Mouse (Mus musculus) midbrain, embryonic 11.5 days (tissue): ENCODE measurements around the gene Epha3. TPM values are rescaled to one million over a fixed set of nuclear protein-coding genes. Genes with fewer than 3 reads are reported as not detected.

Source experiments
- ATAC-seq: fragments of 200-750 bp; cut with Nextera tagmentation; 2 replicates; pipeline ENCODE4 v1.8.0; 2017; ENCODE audit warnings: moderate TSS enrichment, moderate library complexity; ENCODE audit not compliant: low FRiP score
- DNase-seq: peaks from one replicate; pipeline ENCODE4 v3.0.0; 2015; ENCODE audit warnings: low spot score; ENCODE audit errors: missing footprints
- H3K27ac ChIP-seq: fragments of 300-500 bp; sonication (generic); 2 replicates; pipeline ENCODE4 v1.5.1; 2014; ENCODE audit warnings: low read depth, low read length
- H3K27me3 ChIP-seq: fragments of 300-500 bp; sonication (generic); 2 replicates; pipeline ENCODE4 v1.6.1; 2014; ENCODE audit warnings: mild to moderate bottlenecking, low read length, moderate library complexity, mixed read lengths; ENCODE audit not compliant: control insufficient read depth, insufficient read depth
- H3K36me3 ChIP-seq: fragments of 300-500 bp; sonication (generic); 2 replicates; pipeline ENCODE4 v1.6.1; 2014; ENCODE audit warnings: mild to moderate bottlenecking, low read length, moderate library complexity, mixed read lengths; ENCODE audit not compliant: control insufficient read depth, insufficient read depth
- H3K4me1 ChIP-seq: fragments of 300-500 bp; sonication (generic); 2 replicates; pipeline ENCODE4 v1.6.1; 2014; ENCODE audit warnings: low read length; ENCODE audit not compliant: control insufficient read depth, insufficient read depth
- H3K4me2 ChIP-seq: fragments of 300-500 bp; sonication (generic); 2 replicates; pipeline ENCODE4 v1.6.1; 2014; ENCODE audit warnings: mild to moderate bottlenecking, moderate library complexity
- H3K4me3 ChIP-seq: fragments of 300-500 bp; sonication (generic); 2 replicates; pipeline ENCODE4 v1.5.1; 2014; ENCODE audit warnings: low read depth, low read length
- H3K9ac ChIP-seq: fragments of 300-500 bp; sonication (generic); 2 replicates; pipeline ENCODE4 v1.6.1; 2014; ENCODE audit warnings: low read length
- H3K9me3 ChIP-seq: fragments of 300-500 bp; sonication (generic); 2 replicates; pipeline ENCODE4 v1.6.1; 2016; ENCODE audit warnings: low read length; ENCODE audit not compliant: control insufficient read depth
- WGBS: fragments of 180-500 bp; shearing (Covaris S2); extraction: QIAGEN DNeasy Blood & Tissue Kit; methylation state at CpG from one replicate; pipeline ENCODE4 v1.1.7; 2014; 5-methylcytosine and 5-hydroxymethylcytosine counted together
- polyA plus RNA-seq: library from polyadenylated mRNA; unstranded; fragments of >200 nt; fragmentation: Nextera tagmentation; extraction: Ambion mirVana; gene quantifications from 2 replicates; pipeline ENCODE4 v1.2.1, GENCODE M21; 2014

The Epha3 gene
- polyA plus RNA-seq, 1 experiment from 2014 or later, result 35.0 TPM

GRCm38 (mm10) chr16:63801436-63801835, 62.5 kb downstream of the Epha3 start:
- Histone ChIP-seq H3K27ac (no peak overlapping the region), H3K9ac (no peak overlapping the region), H3K9me3 (no peaks in the 10 kb centered on the region), H3K27me3 (no peaks in the 10 kb centered on the region), H3K4me1 (peaks cover 3% of the 10 kb centered on the region; the same call in 1 of the 2 replicates), H3K4me3 (no peak overlapping the region), H3K4me2 (no peak overlapping the region), H3K36me3 (no peaks in the 10 kb centered on the region)
- ATAC-seq, result no peak
- DNase-seq, result peak; percentile 61
- 75% methylated on average over 3 of the region's 3 CpGs for WGBS

- H3K4me2 ChIP-seq, result no peak overlapping the region
- ATAC-seq (no peak), DNase-seq (peak; percentile 65)
- H3K4me3 ChIP-seq, result no peak overlapping the region
- no peaks in the 10 kb centered on the region for H3K27me3 ChIP-seq
- H3K4me1 ChIP-seq, result no peaks in the 10 kb centered on the region
- H3K9ac ChIP-seq, result no peak overlapping the region
- H3K27ac ChIP-seq, result no peak overlapping the region
- H3K9me3 ChIP-seq, result no peaks in the 10 kb centered on the region
- WGBS, result 76% methylated on average over 2 of the region's 2 CpGs
- H3K36me3 ChIP-seq, result no peaks in the 10 kb centered on the region
Measured at GRCm38 (mm10) chr16:63798341-63798740, 65.6 kb downstream of the Epha3 start.

- peak; percentile 66 for DNase-seq
- 93% methylated on average over 5 of the region's 5 CpGs for WGBS
Measured at GRCm38 (mm10) chr16:63794292-63794691, 69.7 kb downstream of the Epha3 start.

GRCm38 (mm10) chr16:63793805-63794204, 70.2 kb downstream of the Epha3 start:
- H3K4me2 ChIP-seq, result no peak overlapping the region
- H3K4me1 ChIP-seq, result no peaks in the 10 kb centered on the region
- ATAC-seq, result no peak
- H3K27ac ChIP-seq, result no peak overlapping the region
- H3K9me3 ChIP-seq, result no peaks in the 10 kb centered on the region
- no peaks in the 10 kb centered on the region for H3K36me3 ChIP-seq
- 84% methylated on average over 1 of the region's 1 CpGs for WGBS
- peak; percentile 28 for DNase-seq
- H3K27me3 ChIP-seq, result no peaks in the 10 kb centered on the region
- H3K4me3 ChIP-seq, result no peak overlapping the region
- H3K9ac ChIP-seq, result no peak overlapping the region

More at GRCm38 (mm10) chr16:63794292-63794691, 69.7 kb downstream of the Epha3 start:
- no peak overlapping the region for H3K4me3 ChIP-seq
- no peaks in the 10 kb centered on the region for H3K36me3 ChIP-seq
- H3K9ac ChIP-seq, result no peak overlapping the region
- no peak overlapping the region for H3K27ac ChIP-seq
- no peak for ATAC-seq
- no peaks in the 10 kb centered on the region for H3K27me3 ChIP-seq
- H3K4me1 ChIP-seq, result no peaks in the 10 kb centered on the region
- no peak overlapping the region for H3K4me2 ChIP-seq
- no peaks in the 10 kb centered on the region for H3K9me3 ChIP-seq

GRCm38 (mm10) chr16:63792084-63792483, 71.9 kb downstream of the Epha3 start:
- Histone ChIP-seq H3K27ac (no peak overlapping the region), H3K9ac (no peak overlapping the region), H3K4me2 (no peak overlapping the region), H3K4me3 (no peak overlapping the region), H3K9me3 (no peaks in the 10 kb centered on the region), H3K4me1 (no peaks in the 10 kb centered on the region), H3K27me3 (no peaks in the 10 kb centered on the region), H3K36me3 (no peaks in the 10 kb centered on the region)
- no peak for DNase-seq
- ATAC-seq, result no peak
- WGBS, result 94% methylated on average over 2 of the region's 2 CpGs

- Histone ChIP-seq H3K4me3 (no peak overlapping the region), H3K27me3 (no peaks in the 10 kb centered on the region), H3K27ac (no peak overlapping the region), H3K4me2 (no peak overlapping the region), H3K4me1 (no peaks in the 10 kb centered on the region), H3K36me3 (no peaks in the 10 kb centered on the region), H3K9me3 (no peaks in the 10 kb centered on the region), H3K9ac (no peak overlapping the region)
- ATAC-seq (no peak), DNase-seq (peak; percentile 53)
- WGBS, result 86% methylated on average over 7 of the region's 7 CpGs
Measured at GRCm38 (mm10) chr16:63783544-63783943, 80.4 kb downstream of the Epha3 start.

GRCm38 (mm10) chr16:63782101-63782500, 81.9 kb downstream of the Epha3 start:
- Histone ChIP-seq H3K4me3 (no peak overlapping the region), H3K4me2 (no peak overlapping the region)
- no peak for ATAC-seq

GRCm38 (mm10) chr16:63780151-63780550, 83.8 kb downstream of the Epha3 start:
- 88% methylated on average over 5 of the region's 5 CpGs for WGBS
- peak; percentile 77 for DNase-seq

More at GRCm38 (mm10) chr16:63782101-63782500, 81.9 kb downstream of the Epha3 start:
- DNase-seq, result no peak
- 80% methylated on average over 1 of the region's 1 CpGs for WGBS
- H3K9ac ChIP-seq, result no peak overlapping the region
- H3K4me1 ChIP-seq, result no peaks in the 10 kb centered on the region
- H3K27me3 ChIP-seq, result no peaks in the 10 kb centered on the region
- H3K36me3 ChIP-seq, result no peaks in the 10 kb centered on the region
- no peak overlapping the region for H3K27ac ChIP-seq
- H3K9me3 ChIP-seq, result no peaks in the 10 kb centered on the region

GRCm38 (mm10) chr16:63777811-63778210, 86.2 kb downstream of the Epha3 start:
- H3K9me3 ChIP-seq, result no peaks in the 10 kb centered on the region
- ATAC-seq (no peak), DNase-seq (peak; percentile 71)
- 77% methylated on average over 1 of the region's 1 CpGs for WGBS
- no peak overlapping the region for H3K27ac ChIP-seq
- H3K4me2 ChIP-seq, result no peak overlapping the region
- no peak overlapping the region for H3K4me3 ChIP-seq
- H3K9ac ChIP-seq, result no peak overlapping the region
- no peaks in the 10 kb centered on the region for H3K36me3 ChIP-seq
- H3K27me3 ChIP-seq, result no peaks in the 10 kb centered on the region
- H3K4me1 ChIP-seq, result no peaks in the 10 kb centered on the region

More at GRCm38 (mm10) chr16:63780151-63780550, 83.8 kb downstream of the Epha3 start:
- no peak overlapping the region for H3K4me2 ChIP-seq
- no peak for ATAC-seq
- H3K27ac ChIP-seq, result no peak overlapping the region
- no peaks in the 10 kb centered on the region for H3K27me3 ChIP-seq
- no peaks in the 10 kb centered on the region for H3K4me1 ChIP-seq
- H3K9me3 ChIP-seq, result no peaks in the 10 kb centered on the region
- H3K36me3 ChIP-seq, result no peaks in the 10 kb centered on the region
- H3K4me3 ChIP-seq, result no peak overlapping the region
- H3K9ac ChIP-seq, result no peak overlapping the region
